Mouse (Mus musculus) skeletal muscle tissue, adult 2 months (tissue): Measurements from ENCODE around the gene Mafk.

Experiments used
- DNase-seq: peaks from one replicate; pipeline ENCODE4 v3.0.0-alpha.2; 2012; ENCODE audit warnings: low read depth, low spot score

Mafk gene

GRCm38 (mm10) chr5:139817292-139817691 is 26.0 kb downstream of the Mafk start:
- no peak for DNase-seq

GRCm38 (mm10) chr5:139818056-139818455 is 26.7 kb downstream of the Mafk start:
- no peak for DNase-seq

- DNase-seq = no peak
Observed at GRCm38 (mm10) chr5:139818801-139819200, 27.5 kb downstream of the Mafk start.

GRCm38 (mm10) chr5:139819538-139820181 is 28.3 kb downstream of the Mafk start, which contains the start of gene Tmem184a:
TSS of gene Tmem184a (minus strand) at chr5:139819917.
- no peak for DNase-seq

- peak; percentile 38 for DNase-seq
Observed at GRCm38 (mm10) chr5:139821466-139822459, 30.4 kb downstream of the Mafk start.

- no peak for DNase-seq
Observed at GRCm38 (mm10) chr5:139824531-139824930, 33.2 kb downstream of the Mafk start.

- no peak for DNase-seq
Observed at GRCm38 (mm10) chr5:139825947-139826346, 34.6 kb downstream of the Mafk start.

GRCm38 (mm10) chr5:139826357-139827055 is 35.2 kb downstream of the Mafk start, which contains the start of the genes Gm26938 and Psmg3:
TSS of gene Gm26938 (minus strand) at chr5:139826407.
TSS of gene Psmg3 (minus strand) at chr5:139826885.
- DNase-seq = peak; percentile 77

- DNase-seq = no peak
Observed at GRCm38 (mm10) chr5:139827593-139827992, 36.3 kb downstream of the Mafk start.

- no peak for DNase-seq
Observed at GRCm38 (mm10) chr5:139829384-139829783, 38.1 kb downstream of the Mafk start.

GRCm38 (mm10) chr5:139830734-139831133 is 39.4 kb downstream of the Mafk start:
- DNase-seq = no peak

- DNase-seq = no peak
Observed at GRCm38 (mm10) chr5:139832125-139832524, 40.8 kb downstream of the Mafk start.

- no peak for DNase-seq
Observed at GRCm38 (mm10) chr5:139835706-139836105, 44.4 kb downstream of the Mafk start.

GRCm38 (mm10) chr5:139838476-139838892 is 47.2 kb downstream of the Mafk start:
- no peak for DNase-seq

- DNase-seq = no peak
Observed at GRCm38 (mm10) chr5:139839142-139839541, 47.8 kb downstream of the Mafk start.

- no peak for DNase-seq
Observed at GRCm38 (mm10) chr5:139849626-139850320, 58.5 kb downstream of the Mafk start.
